Mouse (Mus musculus) olfactory bulb, adult 2 months (tissue): ENCODE measurements at regions not wholly inside any gene's neighbourhood (a gene's known extent, or its start where the extent isn't known, plus 50 kb on each side); places are given as distances from the start of the nearest gene placed in this dataset.

Source experiments
- CTCF ChIP-seq: fragments of 200-500 bp; IDR thresholded peaks from 2 replicates; pipeline ENCODE4 v1.5.1; 2012; ENCODE audit warnings: low read depth, mild to moderate bottlenecking, low read length, moderate library complexity; ENCODE audit not compliant: insufficient read depth
- POLR2A ChIP-seq: fragments of 200-500 bp; IDR thresholded peaks from 2 replicates; pipeline ENCODE4 v1.6.1; 2012; ENCODE audit warnings: mild to moderate bottlenecking, low read depth, low read length, moderate library complexity; ENCODE audit not compliant: insufficient read depth

- TF ChIP-seq CTCF (no peak), POLR2A (no peak)
Observed at GRCm38 (mm10) chr1:177670576-177670975, 59.0 kb upstream of the 1700016C15Rik start.
